Mouse (Mus musculus) liver, embryonic 16.5 days (tissue): ENCODE results near the gene Acoxl. TPM values are rescaled to one million over a fixed set of nuclear protein-coding genes. Genes with fewer than 3 reads are reported as not detected.
A peak's percentile ranks its signal among the peaks of the same experiment; 100 is the strongest.

Source experiments
- ATAC-seq: fragments of 200-750 bp; cut with Nextera tagmentation; 2 replicates; pipeline ENCODE4 v1.8.0; 2017; ENCODE audit warnings: low read depth, mild to moderate bottlenecking, moderate number of reproducible peaks, moderate library complexity
- H3K27ac ChIP-seq: fragments of 300-500 bp; sonication (generic); 2 replicates; pipeline ENCODE4 v1.5.1; 2014; ENCODE audit warnings: mild to moderate bottlenecking, low read length
- H3K27me3 ChIP-seq: fragments of 300-500 bp; sonication (generic); 2 replicates; pipeline ENCODE4 v1.6.1; 2014; ENCODE audit warnings: low read depth, low read length, mixed read lengths; ENCODE audit not compliant: control insufficient read depth, insufficient read depth
- H3K36me3 ChIP-seq: fragments of 300-500 bp; sonication (generic); 2 replicates; pipeline ENCODE4 v1.6.1; 2014; ENCODE audit warnings: mild to moderate bottlenecking; ENCODE audit not compliant: control insufficient read depth, insufficient read depth
- H3K4me1 ChIP-seq: fragments of 300-500 bp; sonication (generic); 2 replicates; pipeline ENCODE4 v1.6.1; 2014; ENCODE audit warnings: low read depth, low read length, mixed read lengths; ENCODE audit not compliant: control insufficient read depth
- H3K4me2 ChIP-seq: fragments of 300-500 bp; sonication (generic); 2 replicates; pipeline ENCODE4 v1.6.1; 2014; ENCODE audit warnings: low read depth, low read length, mixed read lengths
- H3K4me3 ChIP-seq: fragments of 300-500 bp; sonication (generic); 2 replicates; pipeline ENCODE4 v1.5.1; 2014; ENCODE audit warnings: low read depth, mild to moderate bottlenecking, low read length
- H3K9ac ChIP-seq: fragments of 300-500 bp; sonication (generic); 2 replicates; pipeline ENCODE4 v1.6.1; 2014; ENCODE audit warnings: low read depth, low read length
- H3K9me3 ChIP-seq: fragments of 300-500 bp; sonication (generic); replicated peaks from 2 replicates; pipeline ENCODE4 v1.6.1; 2016; ENCODE audit warnings: low read length; ENCODE audit not compliant: control insufficient read depth
- WGBS: fragments of 180-500 bp; shearing (Covaris S2); extraction: QIAGEN DNeasy Blood & Tissue Kit; methylation state at CpG from one replicate; pipeline ENCODE4 v1.1.7; 2014; ENCODE audit not compliant: insufficient replicate concordance; 5-methylcytosine and 5-hydroxymethylcytosine counted together
- polyA plus RNA-seq: library from polyadenylated mRNA; unstranded; fragments of >200 nt; fragmentation: Nextera tagmentation; extraction: Ambion mirVana; gene quantifications from 2 replicates; pipeline ENCODE4 v1.2.1, GENCODE M21; 2015

Acoxl gene
- polyA plus RNA-seq, 1 experiment from 2014 or later: 0.05 TPM

DNA sequence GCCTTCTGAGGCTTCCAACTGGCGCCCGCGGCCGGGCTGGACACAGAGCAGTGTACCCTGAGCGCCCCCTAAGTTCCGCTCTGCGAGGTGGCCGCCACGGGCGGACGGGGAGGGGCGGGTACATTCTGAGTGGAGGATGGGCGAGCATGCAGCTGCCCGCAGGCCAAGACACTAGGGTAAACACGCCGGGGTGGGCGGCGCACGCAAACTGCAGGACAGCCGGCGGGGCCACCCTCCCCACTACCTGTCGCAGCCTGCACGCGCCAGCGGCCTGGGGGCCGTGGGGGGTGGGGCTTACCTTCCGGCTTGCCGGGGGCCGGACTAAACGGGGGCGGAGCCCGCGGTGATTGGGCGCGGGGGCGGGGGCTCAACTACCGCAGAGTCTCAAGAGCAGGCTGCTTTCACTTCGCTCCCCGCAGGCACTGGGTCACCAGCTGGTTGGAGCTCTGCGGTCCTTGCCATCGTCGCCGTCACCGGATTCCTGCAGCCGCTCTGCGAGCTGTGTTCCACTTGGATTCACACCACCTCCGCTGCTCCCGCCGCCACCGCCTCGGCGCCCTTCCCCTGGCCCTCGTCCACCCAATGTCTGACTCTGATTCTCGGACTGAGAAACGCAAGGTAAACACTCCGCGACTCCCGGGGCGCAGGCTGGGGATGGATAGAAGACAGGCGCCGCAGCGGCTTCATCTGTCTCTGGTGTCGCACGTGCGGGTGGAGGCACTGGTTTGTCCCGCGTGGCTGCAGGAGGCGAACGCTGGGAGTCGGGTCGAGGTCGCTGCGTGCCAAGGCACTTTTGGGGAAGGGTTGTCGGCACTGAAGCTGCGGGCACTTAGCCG, 287.2 kb downstream of the Acoxl start, which contains the start of gene Bcl2l11:
Gene Bcl2l11, plus strand, starts transcription at position 404 of the 836 bp plus-strand sequence.
- Histone ChIP-seq H3K9ac (peak within 1 kb of the TSS; percentile 70), H3K27ac (peak within 1 kb of the TSS; percentile 86), H3K9me3 (no peaks in the 10 kb centered on the region), H3K4me2 (peak within 1 kb of the TSS; percentile 92), H3K4me1 (peaks cover 27% of the 10 kb centered on the region), H3K4me3 (peak within 1 kb of the TSS; percentile 88), H3K27me3 (peaks cover 47% of the 10 kb centered on the region), H3K36me3 (peaks cover 5% of the 10 kb centered on the region)
- peak; percentile 72 for ATAC-seq
- WGBS: under 1% methylated on average over 70 of the region's 76 CpGs

DNA sequence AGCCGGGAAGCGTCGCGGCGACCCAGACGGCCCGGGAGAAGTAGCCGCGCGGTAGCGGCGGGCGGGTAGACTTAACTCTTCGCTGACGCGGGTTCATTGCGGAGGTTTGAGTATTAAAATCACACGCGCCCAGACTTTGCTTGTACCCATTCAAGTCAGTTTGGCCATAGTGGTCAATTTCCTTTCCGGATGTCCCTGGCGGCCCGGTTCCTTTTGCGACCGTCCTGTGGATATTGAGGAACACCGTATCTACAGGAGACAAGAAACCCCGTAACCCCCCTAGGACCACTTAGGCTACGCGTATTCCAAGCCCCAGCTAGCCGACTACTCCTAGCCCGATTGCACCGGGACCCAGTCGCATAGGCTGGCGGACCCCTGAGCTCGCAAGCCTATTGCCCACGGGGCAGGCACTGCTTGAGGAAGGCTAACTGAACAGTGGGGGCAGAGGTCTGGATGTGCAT, 287.9 kb downstream of the Acoxl start:
- ATAC-seq: no peak

DNA sequence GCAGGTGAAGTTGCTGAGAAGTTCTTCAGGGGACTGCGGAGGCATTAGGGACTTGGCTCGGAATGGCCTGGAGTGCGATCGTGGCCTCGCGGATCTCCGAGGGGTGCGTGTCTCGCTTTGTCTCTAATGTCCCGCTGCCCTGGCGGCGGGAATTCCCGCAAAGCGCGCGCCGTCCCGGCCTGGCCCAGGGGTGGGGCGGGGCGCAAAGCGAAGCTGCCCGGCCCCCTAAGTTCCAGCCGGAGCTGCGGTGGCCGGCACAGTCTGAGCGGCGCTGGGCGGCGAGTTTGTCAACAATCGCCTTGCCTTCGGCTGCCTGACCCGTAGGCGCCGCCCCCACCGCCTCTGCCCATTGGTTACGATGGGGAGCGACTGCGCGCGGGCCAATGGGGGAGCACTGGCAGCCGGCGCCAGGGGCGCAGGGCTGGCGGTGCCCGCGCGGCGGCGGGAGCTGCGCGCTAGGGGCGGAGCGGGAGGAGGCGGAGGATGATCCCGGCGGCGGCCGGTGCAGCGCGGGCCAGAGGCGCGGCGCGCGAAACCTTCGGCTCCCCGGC, 288.5 kb downstream of the Acoxl start:
- H3K36me3 ChIP-seq: peaks cover 10% of the 10 kb centered on the region
- peak overlapping the region; percentile 71 for H3K9ac ChIP-seq
- peaks cover 27% of the 10 kb centered on the region for H3K4me1 ChIP-seq
- peaks cover 40% of the 10 kb centered on the region for H3K27me3 ChIP-seq
- peak overlapping the region; percentile 92 for H3K4me2 ChIP-seq
- under 1% methylated on average over 66 of the region's 67 CpGs for WGBS
- ATAC-seq: peak; percentile 87
- no peaks in the 10 kb centered on the region for H3K9me3 ChIP-seq
- peak overlapping the region; percentile 88 for H3K4me3 ChIP-seq
- H3K27ac ChIP-seq: peak overlapping the region; percentile 58; the same call in 1 of the 2 replicates

More for the DNA sequence above, 287.9 kb downstream of the Acoxl start:
- Histone ChIP-seq H3K27me3 (peaks cover 44% of the 10 kb centered on the region), H3K4me2 (peak overlapping the region; percentile 92), H3K4me1 (peaks cover 27% of the 10 kb centered on the region), H3K4me3 (peak overlapping the region; percentile 88), H3K9ac (peak overlapping the region; percentile 70), H3K27ac (peak overlapping the region; percentile 86), H3K9me3 (no peaks in the 10 kb centered on the region), H3K36me3 (peaks cover 10% of the 10 kb centered on the region)
- WGBS: 0% methylated on average over 35 of the region's 35 CpGs

DNA sequence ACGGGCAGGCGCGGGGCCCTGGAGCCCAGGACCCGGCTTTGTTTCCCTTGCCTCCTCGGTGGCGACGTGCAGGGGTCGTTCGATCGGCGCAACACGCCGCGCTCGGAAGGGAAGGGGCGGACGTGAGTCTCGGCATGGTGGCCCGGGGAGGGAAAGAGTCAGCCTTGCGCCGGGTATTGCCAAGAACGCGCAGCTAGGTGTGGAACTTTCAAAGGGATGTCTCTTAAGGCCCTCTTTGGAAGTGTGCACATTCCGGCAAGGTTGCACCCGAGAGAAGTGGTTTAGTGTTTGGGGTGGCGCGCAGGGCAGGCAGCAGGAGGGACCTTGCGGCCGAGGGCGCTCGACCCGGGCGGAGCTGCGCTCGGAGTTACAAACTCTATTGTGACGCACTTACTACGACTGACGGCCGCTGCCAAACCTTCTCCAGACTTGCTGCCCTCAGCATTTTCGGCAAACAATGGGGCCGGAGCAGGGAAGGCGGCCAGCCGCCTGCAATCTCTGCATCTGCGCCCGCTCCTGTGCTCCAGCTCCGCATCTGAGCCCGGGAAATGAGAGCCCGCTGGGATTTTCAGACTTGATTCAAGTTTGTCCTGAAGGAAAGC, 289.1 kb downstream of the Acoxl start:
- Histone ChIP-seq H3K4me2 (peak overlapping the region; percentile 92), H3K4me3 (peak overlapping the region; percentile 88), H3K27me3 (peaks cover 34% of the 10 kb centered on the region), H3K36me3 (peaks cover 10% of the 10 kb centered on the region), H3K9me3 (no peaks in the 10 kb centered on the region), H3K27ac (peak overlapping the region; percentile 74), H3K4me1 (peaks cover 27% of the 10 kb centered on the region), H3K9ac (peak overlapping the region; percentile 71)
- WGBS: under 1% methylated on average over 48 of the region's 48 CpGs
- ATAC-seq: peak; percentile 10; the same call in 1 of the 2 replicates

DNA sequence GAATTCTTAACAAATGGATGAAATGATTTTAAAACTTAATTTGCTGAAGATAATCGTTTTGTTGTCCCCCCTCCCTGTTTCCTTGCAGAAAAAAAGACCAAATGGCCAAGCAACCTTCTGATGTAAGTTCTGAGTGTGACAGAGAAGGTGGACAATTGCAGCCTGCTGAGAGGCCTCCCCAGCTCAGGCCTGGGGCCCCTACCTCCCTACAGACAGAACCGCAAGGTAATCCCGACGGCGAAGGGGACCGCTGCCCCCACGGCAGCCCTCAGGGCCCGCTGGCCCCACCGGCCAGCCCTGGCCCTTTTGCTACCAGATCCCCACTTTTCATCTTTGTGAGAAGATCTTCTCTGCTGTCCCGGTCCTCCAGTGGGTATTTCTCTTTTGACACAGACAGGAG, 289.9 kb downstream of the Acoxl start:
- WGBS: 70% methylated on average over 10 of the region's 10 CpGs
- H3K27me3 ChIP-seq: peaks cover 27% of the 10 kb centered on the region
- peaks cover 21% of the 10 kb centered on the region for H3K4me1 ChIP-seq
- H3K9me3 ChIP-seq: no peaks in the 10 kb centered on the region
- H3K4me2 ChIP-seq: peak overlapping the region; percentile 92
- no peak overlapping the region; the same call in 1 of the 2 replicates for H3K9ac ChIP-seq
- ATAC-seq: no peak
- H3K27ac ChIP-seq: no peak overlapping the region
- H3K4me3 ChIP-seq: no peak overlapping the region; the same call in 1 of the 2 replicates
- H3K36me3 ChIP-seq: peaks cover 10% of the 10 kb centered on the region

DNA sequence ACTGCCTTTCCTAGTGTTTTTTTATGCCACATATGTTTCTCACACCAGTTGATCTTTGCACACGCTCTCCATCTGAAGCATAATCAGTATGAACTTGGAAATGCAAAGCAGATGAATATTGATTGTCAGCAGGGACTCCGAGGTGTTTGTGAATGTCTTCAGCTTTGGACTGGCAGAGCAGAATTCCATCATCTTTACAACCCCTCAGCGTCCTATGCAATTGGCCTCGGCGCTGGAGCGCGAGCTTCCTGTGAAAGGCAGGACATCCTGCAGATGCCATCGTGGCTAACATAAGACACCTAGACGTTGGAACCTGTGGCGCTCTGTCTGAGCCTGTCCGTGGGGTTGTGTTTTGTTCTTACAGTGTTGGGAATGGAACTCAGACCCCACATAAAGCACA, 292.8 kb downstream of the Acoxl start:
- peaks cover 7% of the 10 kb centered on the region for H3K4me1 ChIP-seq
- H3K27ac ChIP-seq: no peak overlapping the region
- no peak for ATAC-seq
- WGBS: 77% methylated on average over 11 of the region's 11 CpGs
- peaks cover 2% of the 10 kb centered on the region; the same call in 1 of the 2 replicates for H3K27me3 ChIP-seq
- no peak overlapping the region for H3K9ac ChIP-seq
- H3K4me3 ChIP-seq: no peak overlapping the region
- peaks cover 10% of the 10 kb centered on the region for H3K36me3 ChIP-seq
- no peaks in the 10 kb centered on the region for H3K9me3 ChIP-seq
- no peak overlapping the region for H3K4me2 ChIP-seq

DNA sequence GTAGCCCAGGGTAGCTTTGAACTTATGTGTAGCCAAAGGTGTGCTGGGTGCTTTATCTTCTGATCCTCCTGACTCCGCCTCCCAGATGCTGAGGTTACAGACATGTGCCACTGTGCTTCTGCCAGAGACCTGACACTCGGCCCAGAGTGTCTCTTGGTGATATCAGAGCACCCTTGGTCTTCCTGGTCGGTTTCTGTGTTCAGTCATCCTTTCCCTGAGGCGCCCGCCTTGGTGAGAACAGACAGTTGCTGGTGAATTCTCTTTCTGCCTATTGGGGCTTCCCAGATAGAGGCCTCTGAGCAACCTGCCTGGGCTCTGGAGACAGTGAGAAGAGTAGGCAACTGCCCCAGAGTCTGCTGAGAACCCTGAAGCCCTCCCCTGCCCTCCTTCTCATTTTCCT, 294.0 kb downstream of the Acoxl start:
- WGBS: 53% methylated on average over 5 of the region's 5 CpGs
- H3K36me3 ChIP-seq: peaks cover 10% of the 10 kb centered on the region

DNA sequence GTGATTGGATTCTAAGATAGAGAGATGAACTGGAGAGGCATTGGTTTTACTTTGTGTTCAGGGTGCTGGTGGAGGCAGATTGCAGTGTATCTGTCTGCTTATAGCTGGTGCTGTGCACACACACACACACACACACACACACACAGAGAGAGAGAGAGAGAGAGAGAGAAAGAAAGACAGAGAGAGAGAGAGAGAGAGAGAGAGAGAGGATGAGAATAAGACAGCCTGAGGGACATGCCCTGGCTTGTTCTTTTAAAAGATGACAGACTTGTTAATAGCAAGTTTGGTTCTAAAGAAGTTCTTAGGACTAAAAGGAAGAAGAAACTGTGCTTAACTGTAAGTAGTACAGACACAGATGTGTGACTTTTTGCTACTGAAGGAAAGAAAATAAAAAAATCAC, 295.2 kb downstream of the Acoxl start:
- Histone ChIP-seq H3K9ac (no peak overlapping the region), H3K27me3 (no peaks in the 10 kb centered on the region), H3K4me1 (no peaks in the 10 kb centered on the region), H3K9me3 (no peaks in the 10 kb centered on the region), H3K27ac (no peak overlapping the region), H3K4me2 (no peak overlapping the region), H3K36me3 (peaks cover 8% of the 10 kb centered on the region), H3K4me3 (no peak overlapping the region)
- ATAC-seq: no peak

More for the DNA sequence above, 294.0 kb downstream of the Acoxl start:
- H3K9me3 ChIP-seq: no peaks in the 10 kb centered on the region
- H3K27ac ChIP-seq: no peak overlapping the region
- H3K27me3 ChIP-seq: 0 out of 2 replicates have a peak, but pooled peaks cover 2% of the 10 kb centered on the region
- no peak overlapping the region for H3K4me2 ChIP-seq
- no peak for ATAC-seq
- no peak overlapping the region for H3K9ac ChIP-seq
- no peak overlapping the region for H3K4me3 ChIP-seq
- peaks cover 7% of the 10 kb centered on the region for H3K4me1 ChIP-seq
